Mouse (Mus musculus): Measurements from ENCODE around the gene Raph1.
A peak's percentile ranks its signal among the peaks of the same experiment; 100 is the strongest.

DNA sequence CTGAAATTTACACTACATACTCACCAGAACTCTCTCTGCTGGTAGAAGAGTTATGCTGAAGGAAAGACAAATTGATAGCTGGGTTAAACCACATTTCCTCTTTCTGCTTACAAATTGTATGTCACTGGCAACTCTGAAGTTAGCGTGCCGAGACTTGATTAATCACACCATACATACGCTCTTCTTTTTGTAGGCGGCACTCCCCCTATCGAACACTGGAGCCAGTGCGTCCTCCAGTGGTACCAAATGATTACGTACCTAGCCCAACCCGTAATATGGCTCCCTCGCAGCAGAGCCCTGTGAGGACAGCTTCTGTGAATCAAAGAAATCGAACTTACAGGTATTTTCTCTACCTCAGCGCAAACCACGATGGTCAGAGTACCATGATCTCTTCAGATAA is 119.8 kb downstream of the Raph1 start:
- peak; percentile 23; the same call in 1 of the 2 replicates for TF ChIP-seq CTCF (IDR thresholded peaks at IDR 0.05; ENCODE audit: extremely low read depth, insufficient read depth, insufficient read length, insufficient replicate concordance)
- TF ChIP-seq POLR2A (IDR thresholded peaks at IDR 0.05; ENCODE audit: low read depth, low read length), result no peak
